Mouse (Mus musculus): ENCODE data around the gene Carnmt1. TPM values are rescaled to one million over a fixed set of nuclear protein-coding genes. Genes with fewer than 3 reads are reported as not detected.
A peak's percentile ranks its signal among the peaks of the same experiment; 100 is the strongest.

Carnmt1 gene
- total RNA-seq, 2 experiments from 2014 or later = 11.1 to 11.6 TPM

- intact Hi-C loops (cut with DNase I) = no loop called here
- no peak for DNase-seq (ENCODE audit: low spot score in 2 of 2)
Observed at GRCm38 (mm10) chr19:18650473-18650872, 20.1 kb upstream of the Carnmt1 start.

GRCm38 (mm10) chr19:18652592-18652991, 18.0 kb upstream of the Carnmt1 start:
- no peak for DNase-seq (ENCODE audit: low spot score in 2 of 2)
- intact Hi-C loops (cut with DNase I) = no loop called here

GRCm38 (mm10) chr19:18653058-18653457, 17.5 kb upstream of the Carnmt1 start:
- intact Hi-C loops (cut with DNase I) = no loop called here
- DNase-seq (ENCODE audit: low spot score in 2 of 2) = no peak

GRCm38 (mm10) chr19:18654330-18654729, 16.2 kb upstream of the Carnmt1 start:
- intact Hi-C loops (cut with DNase I) = no loop called here

GRCm38 (mm10) chr19:18654984-18655383, 15.6 kb upstream of the Carnmt1 start:
- intact Hi-C loops (cut with DNase I) = no loop called here
- no peak for DNase-seq (ENCODE audit: low spot score in 2 of 2)

More at GRCm38 (mm10) chr19:18654330-18654729, 16.2 kb upstream of the Carnmt1 start:
- no peak for DNase-seq (ENCODE audit: low spot score in 2 of 2)

GRCm38 (mm10) chr19:18655999-18656398, 14.6 kb upstream of the Carnmt1 start:
- DNase-seq (ENCODE audit: low spot score in 2 of 2) = no peak

GRCm38 (mm10) chr19:18658473-18658872, 12.1 kb upstream of the Carnmt1 start:
- DNase-seq (ENCODE audit: low spot score in 2 of 2) = no peak
- intact Hi-C loops (cut with DNase I) = no loop called here

More at GRCm38 (mm10) chr19:18655999-18656398, 14.6 kb upstream of the Carnmt1 start:
- intact Hi-C loops (cut with DNase I) = no loop called here

- intact Hi-C loops (cut with DNase I) = no loop called here
Observed at GRCm38 (mm10) chr19:18659349-18659748, 11.2 kb upstream of the Carnmt1 start.

GRCm38 (mm10) chr19:18660466-18660865, 10.1 kb upstream of the Carnmt1 start:
- intact Hi-C loops (cut with DNase I) = no loop called here
- DNase-seq (ENCODE audit: low spot score in 2 of 2) = no peak

More at GRCm38 (mm10) chr19:18659349-18659748, 11.2 kb upstream of the Carnmt1 start:
- DNase-seq (ENCODE audit: low spot score in 2 of 2) = no peak

GRCm38 (mm10) chr19:18661683-18662082, 8.9 kb upstream of the Carnmt1 start:
- DNase-seq (ENCODE audit: low spot score in 2 of 2) = no peak
- intact Hi-C loops (cut with DNase I) = no loop called here

GRCm38 (mm10) chr19:18663904-18664303, 6.7 kb upstream of the Carnmt1 start:
- DNase-seq (ENCODE audit: low spot score in 2 of 2) = no peak
- intact Hi-C loops (cut with DNase I) = no loop called here

- DNase-seq (ENCODE audit: low spot score in 2 of 2) = no peak
- intact Hi-C loops (cut with DNase I) = no loop called here
Observed at GRCm38 (mm10) chr19:18666966-18667365, 3.6 kb upstream of the Carnmt1 start.

- no peak for DNase-seq (ENCODE audit: low spot score in 2 of 2)
Observed at GRCm38 (mm10) chr19:18669551-18669950, 1.0 kb upstream of the Carnmt1 start.

GRCm38 (mm10) chr19:18671056-18671741, 635 bp downstream of the Carnmt1 start:
- DNase-seq (ENCODE audit: low spot score in 2 of 2) = peak; percentile 45 to 49
- intact Hi-C loops (cut with DNase I) = loop anchor here (2.0 kb wide), 1 partner anchor 40 kb away; the partner anchor contains the start of genes Nmrk1 and Ostf1

More at GRCm38 (mm10) chr19:18669551-18669950, 1.0 kb upstream of the Carnmt1 start:
- intact Hi-C loops (cut with DNase I) = no loop called here

- DNase-seq (ENCODE audit: low spot score in 2 of 2) = no peak
- intact Hi-C loops (cut with DNase I) = no loop called here
Observed at GRCm38 (mm10) chr19:18672498-18672897, 1.9 kb downstream of the Carnmt1 start.

- no peak for DNase-seq (ENCODE audit: low spot score in 2 of 2)
- intact Hi-C loops (cut with DNase I) = no loop called here
Observed at GRCm38 (mm10) chr19:18673116-18673515, 2.6 kb downstream of the Carnmt1 start.

- intact Hi-C loops (cut with DNase I) = no loop called here
- no peak for DNase-seq (ENCODE audit: low spot score in 2 of 2)
Observed at GRCm38 (mm10) chr19:18682142-18682541, 11.6 kb downstream of the Carnmt1 start.

GRCm38 (mm10) chr19:18687556-18687955, 17.0 kb downstream of the Carnmt1 start:
- intact Hi-C loops (cut with DNase I) = no loop called here
- DNase-seq (ENCODE audit: low spot score in 2 of 2) = peak in 1 of 2 experiments; percentile 30

GRCm38 (mm10) chr19:18692176-18692575, 21.6 kb downstream of the Carnmt1 start:
- intact Hi-C loops (cut with DNase I) = no loop called here
- DNase-seq (ENCODE audit: low spot score in 2 of 2) = no peak

GRCm38 (mm10) chr19:18692768-18693167, 22.2 kb downstream of the Carnmt1 start:
- intact Hi-C loops (cut with DNase I) = no loop called here
- no peak for DNase-seq (ENCODE audit: low spot score in 2 of 2)

GRCm38 (mm10) chr19:18695116-18695515, 24.6 kb downstream of the Carnmt1 start:
- intact Hi-C loops (cut with DNase I) = no loop called here
- no peak for DNase-seq (ENCODE audit: low spot score in 2 of 2)

Measured in left cerebral cortex, postnatal 25 days (tissue).